Mouse (Mus musculus) right cerebral cortex, postnatal 14 days (tissue): Measurements from ENCODE around the gene Axdnd1.

Experiments used
- DNase-seq: peaks from one replicate; pipeline ENCODE4 v3.0.0; 2022

Axdnd1 gene

GRCm38 (mm10) chr1:156420671-156421297 lies at the start of gene Axdnd1:
TSS of gene Axdnd1 (minus strand) at chr1:156421159.
- peak; percentile 79 for DNase-seq

GRCm38 (mm10) chr1:156470557-156470956 lies 49.6 kb upstream of the Axdnd1 start:
- DNase-seq: no peak

GRCm38 (mm10) chr1:156468576-156468975 lies 47.6 kb upstream of the Axdnd1 start:
- no peak for DNase-seq

GRCm38 (mm10) chr1:156467655-156468255 lies 46.8 kb upstream of the Axdnd1 start:
- DNase-seq: no peak

GRCm38 (mm10) chr1:156464963-156465362 lies 44.0 kb upstream of the Axdnd1 start:
- DNase-seq: no peak

- no peak for DNase-seq
These were observed 43.3 kb upstream of the Axdnd1 start for GRCm38 (mm10) chr1:156463981-156464853.

- DNase-seq: no peak
These were observed 41.5 kb upstream of the Axdnd1 start for GRCm38 (mm10) chr1:156462273-156462991.

- DNase-seq: no peak
These were observed 40.1 kb upstream of the Axdnd1 start for GRCm38 (mm10) chr1:156461036-156461435.

- DNase-seq: no peak
These were observed 39.3 kb upstream of the Axdnd1 start for GRCm38 (mm10) chr1:156460216-156460615.

GRCm38 (mm10) chr1:156459690-156460089 lies 38.7 kb upstream of the Axdnd1 start:
- no peak for DNase-seq

- DNase-seq: no peak
These were observed 37.6 kb upstream of the Axdnd1 start for GRCm38 (mm10) chr1:156458391-156459060.

GRCm38 (mm10) chr1:156455005-156455758 lies 34.2 kb upstream of the Axdnd1 start:
- DNase-seq: no peak

- no peak for DNase-seq
These were observed 33.4 kb upstream of the Axdnd1 start for GRCm38 (mm10) chr1:156454384-156454783.

- no peak for DNase-seq
These were observed 32.9 kb upstream of the Axdnd1 start for GRCm38 (mm10) chr1:156453876-156454275.

- DNase-seq: no peak
These were observed 29.5 kb upstream of the Axdnd1 start for GRCm38 (mm10) chr1:156450478-156450877.

GRCm38 (mm10) chr1:156449691-156450090 lies 28.7 kb upstream of the Axdnd1 start:
- DNase-seq: no peak

GRCm38 (mm10) chr1:156449089-156449488 lies 28.1 kb upstream of the Axdnd1 start:
- DNase-seq: no peak

GRCm38 (mm10) chr1:156445049-156445448 lies 24.1 kb upstream of the Axdnd1 start:
- DNase-seq: no peak

GRCm38 (mm10) chr1:156442776-156443175 lies 21.8 kb upstream of the Axdnd1 start:
- no peak for DNase-seq

GRCm38 (mm10) chr1:156442266-156442665 lies 21.3 kb upstream of the Axdnd1 start:
- DNase-seq: no peak

- no peak for DNase-seq
These were observed 16.8 kb upstream of the Axdnd1 start for GRCm38 (mm10) chr1:156437726-156438125.
